Mouse (Mus musculus) large intestine, adult 2 months (tissue): Measurements from ENCODE around the gene Mrpl52. TPM values are rescaled to one million over a fixed set of nuclear protein-coding genes. Genes with fewer than 3 reads are reported as not detected.

Experiments
- DNase-seq: peaks from one replicate; pipeline ENCODE4 v3.0.0-alpha.2; 2012; ENCODE audit warnings: low read depth, low spot score
- WGBS: fragments of 180-500 bp; shearing (Covaris S2); methylation state at CpG from one replicate; pipeline ENCODE4 v1.1.7; 2018; 5-methylcytosine and 5-hydroxymethylcytosine counted together
- polyA plus RNA-seq: library from polyadenylated mRNA; depleted of rRNA; stranded (reverse); fragments of >200 nt; gene quantifications from 2 replicates; pipeline ENCODE4 v1.2.3, GENCODE M21; 2012

The Mrpl52 gene
- polyA plus RNA-seq, 1 experiment, result 345 TPM

DNA sequence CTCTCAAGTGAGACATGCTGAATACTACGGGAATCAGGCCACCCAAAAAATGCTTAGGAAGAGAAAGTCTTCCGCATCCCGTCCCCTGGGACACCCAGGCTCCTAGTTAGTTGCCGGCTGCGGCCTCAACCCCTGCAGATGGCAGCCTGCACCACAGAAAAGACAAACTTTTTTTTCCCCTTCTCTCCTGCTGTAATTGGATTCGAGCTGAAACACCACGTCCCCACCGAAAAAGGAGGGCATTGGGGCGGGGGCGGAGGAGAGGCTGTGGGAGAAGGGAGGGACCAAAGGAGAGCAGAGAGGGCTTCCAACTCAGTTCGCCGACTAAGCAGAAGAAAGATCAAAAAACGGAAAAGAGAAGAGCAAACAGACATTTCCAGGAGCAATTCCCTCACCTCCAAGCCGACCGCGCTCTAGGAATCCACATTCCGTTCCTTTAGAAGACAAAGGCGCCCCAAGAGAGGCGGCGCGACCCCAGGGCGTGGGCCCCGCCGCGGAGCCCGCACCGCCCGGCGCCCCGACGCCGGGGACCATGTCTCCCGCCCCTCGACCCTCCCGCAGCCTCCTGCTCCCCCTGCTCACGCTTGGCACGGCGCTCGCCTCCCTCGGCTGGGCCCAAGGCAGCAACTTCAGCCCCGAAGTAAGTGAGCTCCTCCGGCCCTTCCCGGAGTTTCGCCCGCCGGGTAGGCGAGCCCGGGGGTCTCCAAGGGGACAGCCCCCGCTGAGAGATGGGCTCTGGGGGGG lies 4.8 kb downstream of the Mrpl52 start, which contains the start of gene Mmp14:
Gene Mmp14, plus strand, starts transcription at position 279 of the 744 bp plus-strand sequence.
- WGBS, result 3% methylated on average over 49 of the region's 49 CpGs
- DNase-seq, result no peak

DNA sequence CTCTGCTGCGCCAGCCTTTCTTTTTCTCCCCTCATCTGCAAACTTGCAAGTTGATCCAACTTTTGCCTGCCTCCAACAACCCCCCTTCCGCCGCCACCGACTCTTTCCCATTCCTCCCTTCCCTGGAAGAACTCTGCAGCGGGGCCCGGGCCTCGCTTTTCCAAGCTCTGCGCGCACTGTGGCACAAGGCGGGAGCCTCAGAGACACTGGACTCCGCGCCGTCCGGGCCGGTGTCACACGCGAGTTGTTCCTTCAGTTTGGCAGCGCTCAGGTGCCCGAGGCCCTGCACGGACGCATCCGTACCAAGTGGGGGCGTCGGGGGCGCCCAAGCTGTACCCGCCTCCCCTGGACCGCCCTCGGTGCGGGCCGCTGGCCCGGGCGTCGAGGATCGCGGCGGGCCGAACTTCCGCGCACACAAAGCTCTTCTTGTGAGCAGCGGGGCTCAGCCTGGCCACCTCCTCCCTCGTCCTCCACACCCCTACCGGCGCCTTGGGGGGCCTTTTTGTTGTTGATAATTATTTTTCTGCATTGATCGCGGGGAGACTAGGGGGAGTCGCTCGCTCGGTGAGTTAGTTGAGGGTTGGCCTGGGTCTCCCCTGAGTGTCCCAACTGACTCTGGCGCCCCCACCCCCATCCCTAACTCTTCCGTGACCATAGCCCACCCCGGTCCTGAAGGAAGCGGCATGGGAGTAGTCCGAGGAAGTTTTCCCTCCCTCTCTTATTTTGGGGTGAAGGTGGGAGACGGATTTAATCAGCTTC lies 5.5 kb downstream of the Mrpl52 start:
- 2% methylated on average over 54 of the region's 54 CpGs for WGBS
- DNase-seq, result no peak

GRCm38 (mm10) chr14:54432837-54433830 lies 6.4 kb downstream of the Mrpl52 start:
- 12% methylated on average over 17 of the region's 17 CpGs for WGBS

GRCm38 (mm10) chr14:54433941-54434531 lies 7.3 kb downstream of the Mrpl52 start:
- 18% methylated on average over 12 of the region's 12 CpGs for WGBS

More at GRCm38 (mm10) chr14:54432837-54433830, 6.4 kb downstream of the Mrpl52 start:
- DNase-seq, result no peak

DNA sequence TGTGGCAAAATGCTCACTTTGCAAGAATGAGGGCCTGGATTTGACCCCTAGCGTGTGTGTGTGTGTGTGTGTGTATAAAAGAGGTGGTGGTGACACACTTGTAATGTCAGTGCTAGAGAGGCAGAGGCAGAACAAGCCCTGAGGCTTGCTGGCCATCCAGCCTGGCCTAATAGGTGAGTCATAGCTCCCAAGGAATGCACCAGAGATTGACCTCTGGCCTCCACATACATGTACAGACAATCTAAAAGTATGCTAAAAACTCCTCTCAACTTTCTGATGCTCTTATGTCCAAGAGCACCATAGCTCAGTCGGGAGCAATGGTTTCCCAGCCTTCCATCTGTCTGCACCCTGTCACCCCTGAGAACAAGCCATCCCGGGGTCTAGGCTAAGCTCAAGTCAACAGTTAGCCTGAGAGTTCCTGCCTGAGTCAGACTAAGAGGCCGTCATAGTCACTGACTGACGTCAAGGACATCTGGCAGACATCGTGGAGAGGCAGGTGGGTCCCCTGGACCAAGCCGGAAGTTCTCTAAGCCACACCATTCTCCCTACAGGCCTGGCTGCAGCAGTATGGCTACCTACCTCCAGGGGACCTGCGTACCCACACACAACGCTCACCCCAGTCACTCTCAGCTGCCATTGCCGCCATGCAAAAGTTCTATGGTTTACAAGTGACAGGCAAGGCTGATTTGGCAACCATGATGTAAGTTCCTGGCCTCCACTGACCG lies 8.6 kb downstream of the Mrpl52 start:
- 72% methylated on average over 11 of the region's 11 CpGs for WGBS
- DNase-seq, result no peak

More at GRCm38 (mm10) chr14:54433941-54434531, 7.3 kb downstream of the Mrpl52 start:
- no peak for DNase-seq

GRCm38 (mm10) chr14:54439155-54439554 lies 12.4 kb downstream of the Mrpl52 start:
- no peak for DNase-seq
- WGBS, result 91% methylated on average over 12 of the region's 12 CpGs

- 74% methylated on average over 7 of the region's 7 CpGs for WGBS
- DNase-seq, result no peak
Measured at GRCm38 (mm10) chr14:54439610-54440009, 12.9 kb downstream of the Mrpl52 start.

DNA sequence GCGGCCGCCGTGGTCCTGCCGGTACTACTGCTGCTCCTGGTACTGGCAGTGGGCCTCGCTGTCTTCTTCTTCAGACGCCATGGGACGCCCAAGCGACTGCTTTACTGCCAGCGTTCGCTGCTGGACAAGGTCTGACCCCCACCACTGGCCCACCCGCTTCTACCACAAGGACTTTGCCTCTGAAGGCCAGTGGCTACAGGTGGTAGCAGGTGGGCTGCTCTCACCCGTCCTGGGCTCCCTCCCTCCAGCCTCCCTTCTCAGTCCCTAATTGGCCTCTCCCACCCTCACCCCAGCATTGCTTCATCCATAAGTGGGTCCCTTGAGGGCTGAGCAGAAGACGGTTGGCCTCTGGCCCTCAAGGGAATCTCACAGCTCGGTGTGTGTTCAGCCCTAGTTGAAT lies 13.8 kb downstream of the Mrpl52 start:
- 90% methylated on average over 14 of the region's 14 CpGs for WGBS
- DNase-seq, result no peak

- DNase-seq, result no peak
- WGBS, result 71% methylated on average over 4 of the region's 4 CpGs
Measured at GRCm38 (mm10) chr14:54441365-54441764, 14.7 kb downstream of the Mrpl52 start.

DNA sequence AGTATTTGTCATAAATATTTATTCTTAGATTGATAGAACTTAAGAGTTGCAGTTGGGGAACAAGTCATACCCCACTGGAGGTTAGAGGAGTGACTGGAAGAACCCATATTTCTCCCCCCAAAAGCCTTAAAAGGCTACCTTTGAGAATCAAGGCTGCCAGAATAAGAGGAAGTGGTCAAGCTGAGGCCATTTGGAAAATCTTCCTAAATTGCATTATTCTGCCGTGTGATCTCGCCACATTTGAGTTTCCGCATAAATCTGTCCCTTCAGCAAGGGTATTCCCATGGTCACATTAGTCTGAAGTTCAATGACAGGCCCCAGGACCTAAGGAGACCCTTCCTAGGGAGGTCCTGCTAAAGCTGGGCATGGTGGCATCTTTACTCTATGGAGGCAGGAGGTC lies 15.8 kb downstream of the Mrpl52 start:
- DNase-seq, result no peak
- 81% methylated on average over 3 of the region's 3 CpGs for WGBS

GRCm38 (mm10) chr14:54443196-54443595 lies 16.5 kb downstream of the Mrpl52 start:
- no peak for DNase-seq
- 33% methylated on average over 3 of the region's 3 CpGs for WGBS

DNA sequence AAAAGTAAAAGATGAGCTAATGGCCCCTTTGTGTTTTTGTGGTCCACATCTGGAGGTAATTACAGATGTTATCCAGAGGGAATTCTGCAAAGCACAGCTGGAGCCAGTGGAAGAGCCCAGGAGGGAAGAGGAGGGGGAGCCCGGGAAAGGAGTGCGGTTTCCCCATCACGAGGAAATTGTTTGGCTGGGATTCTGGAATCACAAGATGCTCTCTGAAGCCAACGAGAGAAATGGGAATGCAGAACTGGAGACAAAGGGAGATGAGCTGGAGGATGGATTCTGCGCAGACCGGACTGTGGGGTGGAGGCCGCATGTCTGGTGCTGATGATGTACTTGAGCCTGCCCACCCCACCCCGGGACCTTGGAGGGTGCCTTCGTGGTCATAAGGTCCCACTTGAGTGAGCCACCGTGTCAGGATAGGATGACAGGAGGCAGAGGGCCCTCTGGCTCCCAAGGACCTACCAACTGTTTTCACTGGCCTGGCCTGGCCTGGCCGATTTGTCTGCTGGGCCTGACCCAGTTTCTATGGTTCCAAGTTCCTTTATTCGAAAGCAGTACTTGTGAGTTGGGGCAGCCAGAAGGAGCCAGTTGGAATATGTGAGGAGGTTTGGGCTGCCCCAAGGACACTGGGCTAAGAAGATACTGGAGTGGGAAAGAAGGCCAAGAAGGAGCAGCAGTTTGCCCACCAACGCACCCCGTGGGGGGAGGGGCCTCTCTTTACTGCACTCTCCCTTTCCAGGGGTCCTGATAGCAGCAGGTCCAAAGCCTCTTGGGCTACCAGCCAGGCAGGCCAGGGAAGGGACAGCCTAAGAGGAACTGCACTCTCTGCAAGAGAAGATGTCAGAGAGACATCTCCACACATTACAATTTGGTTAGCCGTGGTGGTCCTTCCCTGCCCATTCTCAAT lies 17.3 kb downstream of the Mrpl52 start:
- WGBS, result 60% methylated on average over 15 of the region's 15 CpGs
- no peak for DNase-seq

DNA sequence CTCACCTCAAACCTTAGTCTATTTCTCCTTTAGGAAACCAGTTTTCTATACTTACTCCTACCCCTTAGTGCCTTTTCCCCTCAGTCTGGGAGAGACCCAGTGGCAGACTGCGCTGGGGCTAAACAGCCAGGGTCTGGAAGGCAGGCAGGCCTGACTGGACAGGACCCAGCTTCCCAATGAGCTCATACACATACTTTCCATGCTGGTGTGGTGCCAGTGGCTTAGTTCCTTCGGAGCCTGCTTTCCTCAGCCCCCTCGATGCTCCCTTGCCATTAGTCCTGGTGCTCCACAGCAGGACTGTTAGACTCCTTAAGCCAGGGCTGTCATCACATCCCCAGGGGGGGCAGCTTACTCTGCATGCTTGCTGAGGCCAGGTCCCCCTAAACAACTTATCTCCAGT lies 18.8 kb downstream of the Mrpl52 start:
- no peak for DNase-seq
- WGBS, result 53% methylated on average over 3 of the region's 3 CpGs

GRCm38 (mm10) chr14:54453566-54453965 lies 26.9 kb downstream of the Mrpl52 start:
- WGBS, result 38% methylated on average over 9 of the region's 9 CpGs
- DNase-seq, result no peak

- WGBS, result 26% methylated on average over 11 of the region's 11 CpGs
- DNase-seq, result no peak
Measured at GRCm38 (mm10) chr14:54454669-54455528, 28.2 kb downstream of the Mrpl52 start.

- 76% methylated on average over 14 of the region's 14 CpGs for WGBS
- no peak for DNase-seq
Measured at GRCm38 (mm10) chr14:54457907-54458569, 31.3 kb downstream of the Mrpl52 start.
